Mouse (Mus musculus) Muller cell, postnatal 12 days (primary cell): ENCODE results near the gene Casp8ap2.

Experiments used
- DNase-seq: peaks from one replicate; pipeline ENCODE4 v3.0.0-alpha.2; 2015; ENCODE audit errors: inconsistent ontology term

Casp8ap2 gene

DNA sequence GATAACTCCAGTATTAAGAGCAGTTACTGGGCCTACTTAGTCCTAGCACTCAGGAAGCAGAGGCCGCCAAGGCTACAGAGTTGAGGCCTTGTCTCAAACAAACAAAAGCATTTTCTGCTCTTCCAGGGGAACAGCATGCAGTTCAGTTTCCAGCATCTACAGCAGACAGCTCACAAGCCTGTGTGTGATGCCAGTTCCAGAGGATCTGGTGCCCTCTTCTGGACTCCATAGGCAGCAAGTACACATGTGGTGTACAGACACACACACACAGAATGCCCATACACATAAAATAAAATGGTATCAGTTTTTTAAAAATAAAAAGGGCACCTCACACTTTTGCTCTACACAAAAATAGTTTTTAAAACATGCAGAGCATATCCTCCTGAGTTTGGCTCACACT is 53.0 kb downstream of the Casp8ap2 start:
- DNase-seq: no peak

DNA sequence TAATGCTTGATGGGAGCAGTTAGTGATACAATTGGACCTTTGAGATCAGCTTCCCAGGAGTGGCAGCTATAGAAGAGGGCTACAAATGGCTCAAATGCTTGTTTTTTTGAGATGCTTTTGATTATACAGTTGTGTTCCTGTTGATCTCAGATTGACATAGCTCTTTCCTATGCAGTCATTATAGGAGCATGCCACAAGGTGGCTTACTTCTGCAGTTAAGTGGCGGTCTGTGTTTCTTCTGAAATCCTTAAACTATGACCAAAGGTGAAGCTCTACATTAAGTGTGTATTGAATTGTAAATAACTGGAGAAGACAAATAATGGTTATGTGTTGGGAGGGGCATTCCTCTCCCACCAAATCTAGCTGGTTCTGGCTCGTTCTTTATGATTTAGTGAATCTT is 54.6 kb downstream of the Casp8ap2 start:
- no peak for DNase-seq

DNA sequence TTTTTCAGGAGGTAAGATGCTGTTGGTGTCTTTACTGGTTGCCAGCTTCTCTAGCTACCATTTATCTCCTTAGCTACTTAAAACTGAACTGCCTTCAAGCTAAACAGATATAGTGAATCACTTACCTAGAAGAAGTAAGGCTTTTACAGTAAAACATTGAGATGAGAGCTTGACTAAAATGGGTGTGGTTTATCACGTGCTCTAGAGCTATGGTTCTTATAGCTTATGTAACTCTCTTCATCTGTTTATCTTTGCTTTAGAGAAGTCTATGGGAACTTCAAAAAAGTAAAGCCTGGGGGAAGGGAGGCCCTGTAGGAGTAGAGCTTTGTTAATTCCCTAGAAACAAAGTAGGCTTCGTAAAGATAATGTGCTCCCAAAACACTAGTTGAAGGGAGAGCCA is 58.8 kb downstream of the Casp8ap2 start:
- no peak for DNase-seq

DNA sequence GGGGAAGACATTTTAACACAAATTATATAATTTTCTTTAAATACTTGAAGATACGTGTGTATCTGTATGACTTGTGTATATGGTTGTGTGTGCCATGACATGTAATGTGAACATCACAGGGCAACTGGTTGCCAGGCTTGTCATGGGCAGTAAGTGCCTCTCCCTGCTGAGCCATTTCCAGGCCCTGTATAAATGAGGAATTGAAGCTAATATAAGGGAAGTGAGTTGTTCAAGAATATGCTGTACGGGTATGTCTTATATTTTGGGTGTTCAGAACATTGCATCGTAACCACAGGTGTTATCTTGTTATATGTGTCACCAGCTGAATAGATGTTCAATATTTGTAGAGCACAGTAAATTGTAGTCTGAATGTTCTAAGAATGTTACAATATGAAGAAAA is 62.2 kb downstream of the Casp8ap2 start:
- no peak for DNase-seq

DNA sequence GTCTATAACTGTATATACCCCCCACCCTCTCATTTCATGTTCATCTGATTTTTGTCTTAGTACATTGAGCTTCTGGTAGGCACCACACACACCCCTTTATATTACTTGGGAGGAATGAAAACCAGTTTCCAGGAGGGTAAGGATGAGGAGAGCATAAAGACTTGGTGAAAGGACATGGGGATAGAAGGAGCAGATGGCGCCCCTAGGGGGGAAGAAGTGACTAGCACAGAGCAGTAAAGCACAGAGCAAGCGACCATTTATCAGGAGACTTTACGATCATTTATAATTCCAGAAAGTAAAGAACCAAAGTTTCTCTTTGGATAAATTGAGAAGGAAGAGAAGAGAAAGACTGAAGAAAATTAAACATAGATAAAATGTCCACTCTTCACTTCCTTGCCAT is 65.6 kb downstream of the Casp8ap2 start:
- DNase-seq: no peak

DNA sequence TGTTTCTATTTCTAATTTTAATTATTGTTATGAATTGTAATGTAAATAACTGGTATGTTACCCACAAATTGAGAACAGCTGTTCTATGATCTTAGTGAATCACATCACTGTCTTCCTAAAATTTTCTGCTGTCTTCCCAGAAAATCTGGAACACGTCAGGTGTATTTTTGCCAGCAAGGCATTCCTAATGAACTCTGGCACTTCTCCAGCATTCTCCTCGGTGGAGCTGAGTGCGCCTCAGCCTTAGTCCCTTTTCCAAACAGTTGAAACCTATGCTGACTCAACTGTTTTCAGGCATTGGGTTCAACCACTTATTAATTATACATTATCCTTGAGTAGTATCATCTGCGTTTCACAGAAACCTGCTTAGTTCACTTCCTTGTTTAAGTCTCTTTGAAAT is 67.2 kb downstream of the Casp8ap2 start:
- DNase-seq: no peak

DNA sequence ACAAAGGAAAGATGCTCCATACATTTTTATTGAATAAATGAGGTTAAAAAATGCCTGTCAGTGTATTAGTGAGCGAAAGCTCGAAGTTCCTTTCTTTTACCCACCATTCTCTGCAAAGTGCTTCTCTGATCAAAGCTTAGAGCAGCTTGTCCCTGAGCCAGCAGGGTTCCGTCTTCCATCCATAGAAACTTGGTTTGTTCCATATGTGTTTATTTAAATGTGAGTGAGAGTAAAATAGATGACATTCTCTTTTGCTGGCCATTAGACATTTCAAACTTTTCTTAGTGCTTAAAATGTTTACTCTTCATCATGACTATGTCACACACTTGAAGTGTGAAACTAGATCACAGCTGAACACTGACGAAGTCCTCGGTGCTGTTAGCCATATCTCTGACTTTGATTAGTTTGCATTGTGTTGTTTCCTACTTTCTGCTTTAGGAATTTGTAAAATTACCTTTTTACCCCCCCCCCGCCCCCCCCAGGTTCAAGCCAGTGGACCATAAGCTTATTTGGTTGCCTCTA is 67.9 kb downstream of the Casp8ap2 start:
- DNase-seq: no peak
